42 mouse cellular contexts compared by ENCODE assay signal in genomic region chr15:101151409-101152261, GRCm38 (mm10). TPM values are rescaled to one million over a fixed set of nuclear protein-coding genes. Genes with fewer than 3 reads are reported as not detected.
"Had no signal": no experiment of that assay in that cellular context is flagged by ENCODE, and none has a peak within 500 bp of the region (broad histone marks: within the 10 kb centered on the region; RNA-seq: fewer than 3 reads in every experiment).

No protein-coding gene starts in this region.

- H3K4me2 ChIP-seq: heart, embryonic 11.5 days; heart, embryonic 13.5 days; heart, embryonic 15.5 days; hindbrain, embryonic 12.5 days; hindbrain, embryonic 15.5 days; kidney, embryonic 15.5 days; limb, embryonic 13.5 days; limb, embryonic 15.5 days; liver, embryonic 12.5 days had no signal

- DNase-seq: gastrocnemius, postnatal 14 days; gastrocnemius, postnatal 36 days; heart, adult 11 months; heart, adult 2 months; heart, postnatal 14 days; heart, postnatal 36 days; kidney, adult 11 months; kidney, adult 2 months; kidney, adult 9 months; kidney, postnatal 14 days; kidney, postnatal 36 days; layer of hippocampus, adult 9-11 months; layer of hippocampus, postnatal 36 days; left cerebral cortex, postnatal 4 days had no signal

- H3K27me3 ChIP-seq: heart, embryonic 15.5 days; hindbrain, embryonic 12.5 days; hindbrain, embryonic 15.5 days; kidney, embryonic 15.5 days; limb, embryonic 13.5 days; limb, embryonic 15.5 days had no signal

- H3K27ac ChIP-seq: heart, adult 2 months; heart, embryonic 13.5 days; heart, embryonic 15.5 days; hindbrain, embryonic 12.5 days; hindbrain, embryonic 15.5 days; hindbrain, postnatal 0 days; kidney, embryonic 15.5 days; kidney, postnatal 0 days; limb, embryonic 13.5 days; limb, embryonic 15.5 days; liver, embryonic 12.5 days; liver, embryonic 14.5 days had no signal

- H3K4me3 ChIP-seq: heart, adult 2 months; heart, embryonic 13.5 days; heart, embryonic 15.5 days; hindbrain, embryonic 12.5 days; hindbrain, embryonic 15.5 days; kidney, embryonic 15.5 days; limb, embryonic 13.5 days; limb, embryonic 15.5 days; liver, embryonic 12.5 days had no signal

- H3K9ac ChIP-seq: heart, embryonic 13.5 days; heart, embryonic 15.5 days; hindbrain, embryonic 12.5 days; hindbrain, embryonic 15.5 days; kidney, embryonic 15.5 days; limb, embryonic 13.5 days; limb, embryonic 15.5 days; liver, embryonic 12.5 days; liver, embryonic 14.5 days had no signal

- H3K4me1 ChIP-seq: hindbrain, embryonic 15.5 days had no signal

- H3K9me3 ChIP-seq: heart, embryonic 13.5 days; heart, embryonic 15.5 days; hindbrain, embryonic 15.5 days; kidney, embryonic 15.5 days; limb, embryonic 15.5 days; liver, embryonic 12.5 days had no signal

- H3K36me3 ChIP-seq: heart, embryonic 13.5 days; heart, embryonic 15.5 days; hindbrain, embryonic 12.5 days; hindbrain, embryonic 15.5 days; kidney, embryonic 15.5 days; limb, embryonic 13.5 days; limb, embryonic 15.5 days; liver, embryonic 12.5 days had no signal

- ATAC-seq: hindbrain, postnatal 0 days; intestine, embryonic 16.5 days; liver, embryonic 12.5 days had no signal

RNA-seq across cellular contexts. Expression of gene Ankrd33, which starts 36.1 kb away (rescaled TPM):
- total RNA-seq: gastrocnemius, adult 18-20 months; gastrocnemius, adult 8-10 months; gastrocnemius, postnatal 14 days; gastrocnemius, postnatal 36 days; heart, adult 2 months; heart, postnatal 14 days; heart, postnatal 36 days; hematopoietic stem cell, adult 5-6 weeks; hindbrain, postnatal 0 days; layer of hippocampus, adult 18-20 months; layer of hippocampus, postnatal 14 days; layer of hippocampus, postnatal 36 days; left cerebral cortex, adult 18-20 months; left cerebral cortex, postnatal 10 days; left cerebral cortex, postnatal 25 days; left cerebral cortex, postnatal 4 days; liver, adult 2 months had no signal
- polyA plus RNA-seq: gonadal fat pad, adult 2 months; heart, adult 2 months; heart, embryonic 11.5 days; heart, embryonic 13.5 days; heart, embryonic 15.5 days; heart, postnatal 0 days; hindbrain, embryonic 12.5 days; hindbrain, embryonic 15.5 days; hindbrain, postnatal 0 days; intestine, embryonic 14.5 days; intestine, embryonic 16.5 days; kidney, adult 2 months; kidney, embryonic 15.5 days; kidney, postnatal 0 days; large intestine, adult 2 months; limb, embryonic 11.5 days; limb, embryonic 13.5 days; limb, embryonic 15.5 days; liver, adult 2 months; liver, embryonic 12.5 days; liver, embryonic 14.5 days; liver, embryonic 16.5 days had no signal
